Mouse (Mus musculus) lung, postnatal 14 days (tissue): ENCODE measurements around the gene Ppbp.
A peak's percentile ranks its signal among the peaks of the same experiment; 100 is the strongest.
"Not testable (repeated sequence)": the region's sequence is repeated elsewhere in the genome, so short reads cannot be mapped to it uniquely, and the experiment has no call there.

Source experiments
- DNase-seq: peaks from one replicate; pipeline ENCODE4 v3.0.0; 2021

Gene Ppbp

DNA sequence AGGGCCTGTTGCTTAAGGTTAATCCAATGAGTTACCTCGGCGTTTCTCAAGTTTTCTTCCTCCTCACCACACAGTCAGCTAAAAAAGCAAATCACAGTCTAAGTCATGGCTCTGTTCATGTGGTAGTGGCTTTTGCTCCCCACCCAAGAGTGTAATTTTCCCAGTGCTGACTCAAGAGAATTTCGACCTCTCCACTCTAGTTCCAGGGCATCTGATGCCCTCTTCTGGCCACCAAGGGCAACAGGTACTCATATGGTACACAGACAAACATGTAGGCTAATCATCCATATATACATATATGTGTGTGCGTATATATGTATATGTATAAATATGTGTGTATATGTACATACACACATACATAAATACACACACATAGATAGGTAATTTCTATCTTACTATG lies 19.8 kb downstream of the Ppbp start:
- DNase-seq = no peak

DNA sequence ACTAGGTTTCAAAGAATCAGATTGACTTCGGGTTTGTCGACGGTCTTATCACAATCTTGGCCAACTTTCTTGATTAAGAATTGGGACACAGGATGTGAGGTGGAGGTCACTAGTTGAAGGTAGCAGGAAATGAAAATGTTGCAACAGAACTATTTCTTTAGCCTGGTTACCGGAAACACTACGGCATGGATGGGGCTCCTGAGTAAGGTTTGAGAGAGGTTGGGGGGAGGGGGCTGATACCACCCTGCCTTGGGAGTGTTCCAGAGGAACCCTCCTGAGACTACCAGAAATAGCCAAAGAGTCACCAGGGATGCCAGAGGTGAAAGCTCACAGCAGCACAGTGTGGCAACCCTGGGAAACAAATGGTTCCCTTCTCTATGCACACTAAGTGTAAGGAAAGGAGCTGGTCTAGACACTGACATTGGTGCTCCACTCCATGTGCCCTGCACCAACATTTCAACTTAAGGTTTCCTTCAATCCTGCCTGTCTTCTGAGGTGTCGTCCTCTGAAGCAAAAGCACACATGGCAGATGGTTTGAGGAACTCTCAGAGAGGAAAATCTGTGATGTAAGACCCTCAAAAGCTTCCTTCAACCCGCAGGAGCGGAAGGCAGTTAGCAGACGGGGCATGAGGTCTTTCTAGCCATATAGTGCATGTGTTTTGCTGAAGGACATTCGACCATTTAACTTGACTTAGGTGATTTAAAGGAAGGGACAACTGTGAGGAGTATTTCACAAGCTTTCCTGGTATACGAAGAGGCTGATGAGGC lies 21.2 kb downstream of the Ppbp start:
- DNase-seq = no peak

GRCm38 (mm10) chr5:90790074-90790502 lies 21.8 kb downstream of the Ppbp start:
- DNase-seq = peak; percentile 43

DNA sequence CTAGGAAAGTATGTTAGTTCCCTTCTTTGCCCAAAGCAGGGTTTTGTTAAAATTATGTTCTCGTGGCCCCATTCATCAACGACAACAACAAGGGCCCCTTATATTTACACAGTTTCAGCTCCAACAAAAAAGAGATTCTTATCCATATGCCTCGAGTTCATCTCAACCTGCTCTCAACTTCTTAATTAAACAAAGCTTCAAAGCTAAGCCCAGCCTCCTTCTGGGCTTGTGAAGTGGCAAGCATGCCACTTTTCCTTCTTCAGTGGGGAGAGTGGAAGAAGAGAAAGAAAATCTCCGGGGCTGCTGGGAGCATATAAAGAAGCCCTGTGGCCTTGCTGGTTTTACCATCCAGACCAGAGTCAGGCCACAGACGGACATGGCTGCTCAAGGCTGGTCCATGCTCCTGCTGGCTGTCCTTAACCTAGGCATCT lies 25.9 kb downstream of the Ppbp start, which contains the start of gene Cxcl15:
Gene Cxcl15, plus strand, starts transcription at position 340 of the 431 bp plus-strand sequence.
- peak; percentile 49 for DNase-seq

- not testable (repeated sequence) for DNase-seq
Measured at GRCm38 (mm10) chr5:90795392-90795791, 27.1 kb downstream of the Ppbp start.

DNA sequence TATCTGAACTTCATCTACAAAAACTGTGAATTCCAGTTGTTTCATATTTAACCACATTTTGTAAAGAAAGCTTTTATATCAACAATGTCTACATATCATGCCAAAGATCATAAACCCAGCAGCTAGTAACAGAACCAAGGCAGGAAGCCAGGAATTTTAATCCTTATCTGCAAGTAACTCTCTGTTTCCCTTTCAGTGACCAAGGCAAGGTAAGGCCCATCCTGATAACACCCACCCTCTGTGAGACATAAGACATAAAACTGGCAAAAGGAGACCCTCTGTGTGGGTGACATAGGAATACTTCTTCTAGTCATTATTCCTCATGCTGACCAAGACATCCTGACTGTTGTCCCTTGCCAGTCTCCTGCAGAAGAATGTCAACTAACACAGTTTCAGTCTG lies 36.3 kb downstream of the Ppbp start:
- no peak for DNase-seq

DNA sequence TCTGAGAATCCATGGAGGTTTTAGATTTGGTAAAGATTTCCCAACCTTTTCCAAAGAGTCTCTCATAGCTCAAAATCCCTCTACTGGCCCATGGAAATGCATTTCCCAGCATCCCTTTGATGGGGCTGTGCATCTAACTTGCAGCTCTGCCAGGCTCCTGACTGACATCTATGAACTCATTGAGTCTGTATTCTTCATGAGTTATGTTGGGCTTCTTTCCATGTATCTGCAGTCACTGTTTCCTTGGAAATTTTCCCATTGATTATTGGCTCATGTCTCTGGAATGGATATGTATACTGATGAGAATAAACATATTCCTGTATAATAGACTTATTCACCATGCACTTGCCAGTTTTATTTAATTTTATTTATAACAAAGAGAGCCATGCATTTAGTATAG lies 37.7 kb downstream of the Ppbp start:
- DNase-seq = no peak

DNA sequence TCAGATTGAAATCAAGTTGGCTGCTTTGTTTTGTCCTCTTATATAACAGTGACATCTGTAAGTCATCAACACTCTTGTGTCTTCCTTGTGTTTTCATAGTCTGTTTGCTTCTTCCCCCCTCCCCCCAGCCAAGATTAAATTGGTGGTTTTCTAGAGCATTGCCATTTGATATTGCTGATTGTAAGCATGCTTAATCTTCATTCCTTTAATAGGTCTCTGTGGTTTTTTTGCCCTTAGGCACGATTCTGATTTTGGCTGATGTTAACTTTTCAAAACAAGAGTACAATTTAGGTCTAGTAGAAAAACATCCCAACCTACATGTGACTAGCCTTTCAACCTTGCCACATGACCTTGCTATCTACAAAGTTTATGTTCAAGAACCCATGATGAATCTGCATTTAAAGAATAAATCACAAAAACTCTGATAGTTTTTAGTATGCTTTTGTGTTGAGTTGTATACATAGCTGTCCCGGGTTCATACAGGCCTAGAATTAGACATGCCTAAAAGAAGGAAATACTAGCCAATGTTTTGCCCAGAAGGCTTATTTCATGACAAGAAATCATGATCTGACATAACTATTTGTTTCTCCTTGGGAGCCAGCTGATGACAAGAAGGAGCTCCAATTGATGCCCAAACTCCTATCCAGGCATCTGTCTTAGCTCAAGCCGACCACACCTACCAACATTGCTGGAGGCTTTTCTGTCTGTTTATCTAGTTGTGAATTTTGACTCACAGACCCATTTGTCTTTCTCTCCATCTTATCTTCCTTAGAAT lies 39.0 kb downstream of the Ppbp start:
- no peak for DNase-seq
